Mouse (Mus musculus) intestine, postnatal 0 days (tissue): ENCODE measurements around the gene Creb3l1. TPM values are rescaled to one million over a fixed set of nuclear protein-coding genes. Genes with fewer than 3 reads are reported as not detected.

Experiments used
- ATAC-seq: fragments of 200-750 bp; cut with Nextera tagmentation; 2 replicates; pipeline ENCODE4 v1.8.0; 2017; ENCODE audit warnings: mild to moderate bottlenecking, moderate TSS enrichment, moderate library complexity
- H3K27ac ChIP-seq: fragments of 300-500 bp; sonication (generic); 2 replicates; pipeline ENCODE4 v1.5.1; 2014; ENCODE audit warnings: mild to moderate bottlenecking, low read depth, low read length, moderate library complexity
- H3K27me3 ChIP-seq: fragments of 300-500 bp; sonication (generic); replicated peaks from 2 replicates; pipeline ENCODE4 v1.6.1; 2014; ENCODE audit warnings: low read length, mixed read lengths; ENCODE audit not compliant: control insufficient read depth, insufficient read depth
- H3K36me3 ChIP-seq: fragments of 300-500 bp; sonication (generic); 2 replicates; pipeline ENCODE4 v1.6.1; 2014; ENCODE audit warnings: mild to moderate bottlenecking, moderate library complexity; ENCODE audit not compliant: control insufficient read depth, insufficient read depth
- H3K4me1 ChIP-seq: fragments of 300-500 bp; sonication (generic); replicated peaks from 2 replicates; pipeline ENCODE4 v1.6.1; 2014; ENCODE audit warnings: antibody characterized with exemption, low read length, mixed read lengths; ENCODE audit not compliant: control insufficient read depth, insufficient read depth
- H3K4me2 ChIP-seq: fragments of 300-500 bp; sonication (generic); replicated peaks from 2 replicates; pipeline ENCODE4 v1.6.1; 2014; ENCODE audit warnings: low read depth, mild to moderate bottlenecking, moderate library complexity
- H3K4me3 ChIP-seq: fragments of 300-500 bp; sonication (generic); 2 replicates; pipeline ENCODE4 v1.5.1; 2014; ENCODE audit warnings: low read depth, low read length
- H3K9ac ChIP-seq: fragments of 300-500 bp; sonication (generic); 2 replicates; pipeline ENCODE4 v1.6.1; 2014; ENCODE audit warnings: mild to moderate bottlenecking, low read depth, low read length
- H3K9me3 ChIP-seq: fragments of 300-500 bp; sonication (generic); 2 replicates; pipeline ENCODE4 v1.6.1; 2016; ENCODE audit warnings: mixed run types; ENCODE audit not compliant: control insufficient read depth
- CTCF ChIP-seq: sonication (generic); IDR thresholded peaks from 2 replicates; pipeline ENCODE4 v1.5.1; 2016; ENCODE audit warnings: low read depth, mild to moderate bottlenecking, control low read depth, antibody characterized with exemption, moderate library complexity
- WGBS: fragments of 180-500 bp; shearing (Covaris S2); extraction: QIAGEN DNeasy Blood & Tissue Kit; methylation state at CpG from one replicate; pipeline ENCODE4 v1.1.7; 2014; 5-methylcytosine and 5-hydroxymethylcytosine counted together
- polyA plus RNA-seq: library from polyadenylated mRNA; unstranded; fragments of >200 nt; fragmentation: Nextera tagmentation; extraction: Ambion mirVana; gene quantifications from 2 replicates; pipeline ENCODE4 v1.2.1, GENCODE M21; 2015

Creb3l1 gene
- polyA plus RNA-seq, 1 experiment from 2014 or later: 8.4 TPM

- WGBS: 1% methylated on average over 29 of the region's 29 CpGs
- peak; percentile 98 for TF ChIP-seq CTCF
- ATAC-seq: peak; percentile 58; the same call in 1 of the 2 replicates
Measured at GRCm38 (mm10) chr2:92058469-92058868, 34.2 kb upstream of the Creb3l1 start.

GRCm38 (mm10) chr2:92056760-92057159, 32.5 kb upstream of the Creb3l1 start:
- Histone ChIP-seq H3K4me2 (no peak overlapping the region), H3K4me3 (no peak overlapping the region), H3K4me1 (peaks cover 4% of the 10 kb centered on the region; the same call in 1 of the 2 replicates), H3K27ac (no peak overlapping the region), H3K36me3 (no peaks in the 10 kb centered on the region), H3K9me3 (no peaks in the 10 kb centered on the region), H3K27me3 (peaks cover 15% of the 10 kb centered on the region), H3K9ac (no peak overlapping the region)
- no peak for TF ChIP-seq CTCF
- WGBS: 84% methylated on average over 13 of the region's 13 CpGs
- ATAC-seq: no peak

More at GRCm38 (mm10) chr2:92058469-92058868, 34.2 kb upstream of the Creb3l1 start:
- Histone ChIP-seq H3K27ac (no peak overlapping the region), H3K9ac (no peak overlapping the region), H3K4me1 (peaks cover 4% of the 10 kb centered on the region; the same call in 1 of the 2 replicates), H3K27me3 (peaks cover 15% of the 10 kb centered on the region), H3K36me3 (no peaks in the 10 kb centered on the region), H3K4me3 (peak overlapping the region; percentile 54), H3K4me2 (peak overlapping the region; percentile 99), H3K9me3 (no peaks in the 10 kb centered on the region)

GRCm38 (mm10) chr2:92055831-92056236, 31.5 kb upstream of the Creb3l1 start:
- peaks cover 4% of the 10 kb centered on the region; the same call in 1 of the 2 replicates for H3K4me1 ChIP-seq
- 10% methylated on average over 14 of the region's 14 CpGs for whole genome bisulfite sequencing

GRCm38 (mm10) chr2:92055101-92055813, 31.0 kb upstream of the Creb3l1 start:
- Histone ChIP-seq H3K9me3 (no peaks in the 10 kb centered on the region), H3K27me3 (peaks cover 13% of the 10 kb centered on the region), H3K4me2 (peak overlapping the region; percentile 72), H3K27ac (peak overlapping the region; percentile 65; the same call in 1 of the 2 replicates), H3K36me3 (no peaks in the 10 kb centered on the region), H3K4me3 (peak overlapping the region; percentile 26), H3K9ac (peak overlapping the region; percentile 52), H3K4me1 (peaks cover 4% of the 10 kb centered on the region; the same call in 1 of the 2 replicates)
- WGBS: 5% methylated on average over 38 of the region's 38 CpGs
- TF ChIP-seq CTCF: peak; percentile 18; the same call in 1 of the 2 replicates
- peak; percentile 70 for ATAC-seq

More at GRCm38 (mm10) chr2:92055831-92056236, 31.5 kb upstream of the Creb3l1 start:
- H3K4me3 ChIP-seq: peak overlapping the region; percentile 26
- ATAC-seq: peak; percentile 22; the same call in 1 of the 2 replicates
- H3K27me3 ChIP-seq: peaks cover 15% of the 10 kb centered on the region
- TF ChIP-seq CTCF: peak; percentile 71
- H3K27ac ChIP-seq: peak overlapping the region; percentile 65; the same call in 1 of the 2 replicates
- H3K4me2 ChIP-seq: peak overlapping the region; percentile 72
- no peaks in the 10 kb centered on the region for H3K9me3 ChIP-seq
- H3K9ac ChIP-seq: peak overlapping the region; percentile 52
- H3K36me3 ChIP-seq: no peaks in the 10 kb centered on the region

- Histone ChIP-seq H3K27ac (no peak overlapping the region), H3K4me1 (peaks cover 4% of the 10 kb centered on the region; the same call in 1 of the 2 replicates), H3K36me3 (no peaks in the 10 kb centered on the region), H3K4me2 (no peak overlapping the region), H3K9me3 (no peaks in the 10 kb centered on the region), H3K27me3 (0 out of 2 replicates have a peak, but pooled peaks cover 5% of the 10 kb centered on the region), H3K4me3 (no peak overlapping the region), H3K9ac (no peak overlapping the region)
- ATAC-seq: no peak
- 54% methylated on average over 2 of the region's 2 CpGs for WGBS
- no peak for TF ChIP-seq CTCF
Measured at GRCm38 (mm10) chr2:92052754-92053153, 28.5 kb upstream of the Creb3l1 start.

GRCm38 (mm10) chr2:92052188-92052587, 27.9 kb upstream of the Creb3l1 start:
- Histone ChIP-seq H3K27ac (no peak overlapping the region), H3K27me3 (0 out of 2 replicates have a peak, but pooled peaks cover 5% of the 10 kb centered on the region), H3K4me1 (peaks cover 5% of the 10 kb centered on the region; the same call in 1 of the 2 replicates), H3K9me3 (no peaks in the 10 kb centered on the region), H3K4me2 (no peak overlapping the region), H3K36me3 (no peaks in the 10 kb centered on the region), H3K4me3 (no peak overlapping the region), H3K9ac (no peak overlapping the region)
- TF ChIP-seq CTCF: no peak
- no peak for ATAC-seq
- WGBS: 77% methylated on average over 8 of the region's 8 CpGs
